Mouse (Mus musculus): ENCODE data around the gene Psd.

- no peak for TF ChIP-seq CTCF (IDR thresholded peaks at IDR 0.05; ENCODE audit: low read depth, low read length)
- no peak for TF ChIP-seq POLR2A (IDR thresholded peaks at IDR 0.05; ENCODE audit: extremely low read depth, insufficient read depth, low read length)
These were observed 2.0 kb downstream of the Psd start for GRCm38 (mm10) chr19:46324918-46325317.

Measured in liver, adult 2 months (tissue).